Mouse (Mus musculus) limb, embryonic 15.5 days (tissue): ENCODE data around the gene Cyb5b. TPM values are rescaled to one million over a fixed set of nuclear protein-coding genes. Genes with fewer than 3 reads are reported as not detected.
"Not testable (repeated sequence)": the region's sequence is repeated elsewhere in the genome, so short reads cannot be mapped to it uniquely, and the experiment has no call there.

Experiments used
- ATAC-seq: fragments of 200-750 bp; cut with Nextera tagmentation; 2 replicates; pipeline ENCODE4 v1.8.0; 2017; ENCODE audit warnings: low read depth, moderate TSS enrichment; ENCODE audit not compliant: insufficient number of reproducible peaks, low FRiP score, low TSS enrichment
- H3K27ac ChIP-seq: fragments of 300-500 bp; sonication (generic); 2 replicates; pipeline ENCODE4 v1.5.1; 2015; ENCODE audit warnings: moderate library complexity, mild to moderate bottlenecking, inconsistent platforms
- H3K27me3 ChIP-seq: fragments of 300-500 bp; sonication (generic); 2 replicates; pipeline ENCODE4 v1.6.1; 2015; ENCODE audit warnings: inconsistent platforms
- H3K36me3 ChIP-seq: fragments of 300-500 bp; sonication (generic); 2 replicates; pipeline ENCODE4 v1.6.1; 2015; ENCODE audit warnings: inconsistent platforms
- H3K4me1 ChIP-seq: fragments of 300-500 bp; sonication (generic); 2 replicates; pipeline ENCODE4 v1.6.1; 2015; ENCODE audit warnings: inconsistent platforms
- H3K4me2 ChIP-seq: fragments of 300-500 bp; sonication (generic); 2 replicates; pipeline ENCODE4 v1.6.1; 2015; ENCODE audit warnings: mild to moderate bottlenecking, inconsistent platforms
- H3K4me3 ChIP-seq: fragments of 300-500 bp; sonication (generic); 2 replicates; pipeline ENCODE4 v1.5.1; 2015; ENCODE audit warnings: mild to moderate bottlenecking, inconsistent platforms
- H3K9ac ChIP-seq: fragments of 300-500 bp; sonication (generic); 2 replicates; pipeline ENCODE4 v1.6.1; 2015; ENCODE audit warnings: inconsistent platforms
- H3K9me3 ChIP-seq: fragments of 300-500 bp; sonication (generic); 2 replicates; pipeline ENCODE4 v1.6.1; 2016; ENCODE audit warnings: inconsistent platforms
- WGBS: fragments of 180-500 bp; shearing (Covaris S2); methylation state at CpG from one replicate; pipeline ENCODE4 v1.1.7; 2015; 5-methylcytosine and 5-hydroxymethylcytosine counted together
- polyA plus RNA-seq: library from polyadenylated mRNA; unstranded; fragments of >200 nt; fragmentation: Nextera tagmentation; extraction: Ambion mirVana; gene quantifications from 2 replicates; pipeline ENCODE4 v1.2.1, GENCODE M21; 2015

Cyb5b gene
- polyA plus RNA-seq = 74.5 and 76.8 TPM in 2 replicates

DNA sequence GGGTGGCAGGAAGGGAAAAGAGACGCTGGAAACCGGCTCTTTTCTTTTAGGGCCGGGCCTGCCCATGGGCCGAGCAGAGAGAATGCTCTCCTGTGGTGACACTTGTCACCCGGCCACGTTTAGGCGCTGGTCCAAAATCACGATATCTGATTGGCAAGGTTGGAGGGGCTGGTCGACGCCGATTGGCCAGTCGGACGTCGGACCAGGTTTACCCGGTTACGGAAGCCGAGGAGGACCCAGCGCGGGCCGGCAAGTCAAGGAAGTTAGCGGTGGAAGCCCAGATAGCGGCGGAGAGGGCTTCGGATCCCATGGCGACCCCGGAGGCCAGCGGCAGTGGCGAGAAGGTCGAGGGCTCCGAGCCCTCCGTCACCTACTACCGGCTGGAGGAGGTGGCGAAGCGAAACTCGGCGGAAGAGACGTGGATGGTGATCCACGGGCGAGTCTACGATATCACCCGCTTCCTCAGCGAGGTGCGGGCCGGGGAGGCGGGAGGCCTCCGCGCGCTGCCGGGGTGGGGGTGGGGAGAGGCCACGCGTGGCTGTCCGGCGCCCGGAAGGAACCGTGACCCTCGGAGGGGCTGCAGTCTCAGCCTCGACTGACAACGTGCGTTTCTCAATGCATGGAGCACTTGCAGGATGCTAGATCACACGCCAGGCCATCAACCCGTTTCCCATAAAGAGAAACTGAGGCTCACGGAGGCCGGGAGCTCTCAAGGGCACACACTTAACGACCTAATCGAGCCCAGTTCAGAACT lies at the start of gene Cyb5b:
Gene Cyb5b, plus strand, starts transcription at position 237 of the 754 bp plus-strand sequence.
- H3K27me3 ChIP-seq = no peaks in the 10 kb centered on the region
- H3K9ac ChIP-seq = peak within 1 kb of the TSS; percentile 82
- H3K36me3 ChIP-seq = peaks cover 19% of the 10 kb centered on the region
- WGBS = under 1% methylated on average over 64 of the region's 65 CpGs
- peak within 1 kb of the TSS; percentile 75 for H3K27ac ChIP-seq
- ATAC-seq = peak; percentile 85
- H3K4me2 ChIP-seq = peak within 1 kb of the TSS; percentile 65
- peaks cover 10% of the 10 kb centered on the region for H3K4me1 ChIP-seq
- H3K4me3 ChIP-seq = peak within 1 kb of the TSS; percentile 91
- no peaks in the 10 kb centered on the region for H3K9me3 ChIP-seq

DNA sequence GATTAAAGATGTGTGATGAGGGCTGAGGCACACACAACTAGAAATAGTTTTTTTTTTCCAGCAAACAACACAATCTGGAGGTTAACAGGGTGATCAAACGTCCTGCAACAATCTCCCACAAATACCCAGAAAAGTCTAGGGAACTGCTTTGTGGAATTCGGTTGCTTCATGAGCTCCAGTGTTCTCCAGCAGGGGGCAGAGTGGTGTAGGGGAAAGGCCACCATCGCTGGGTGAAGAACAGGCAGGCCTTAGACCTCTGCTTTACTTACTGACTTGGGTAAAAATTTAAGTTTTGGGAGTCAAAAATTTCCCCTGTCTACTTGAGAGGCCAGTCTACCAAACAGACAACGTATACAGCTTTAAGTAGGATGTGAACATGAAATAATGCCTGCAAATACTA lies 45.9 kb upstream of the Cyb5b start:
- no peak overlapping the region for H3K4me2 ChIP-seq
- WGBS = 8% methylated on average over 4 of the region's 4 CpGs
- no peaks in the 10 kb centered on the region for H3K27me3 ChIP-seq
- H3K9ac ChIP-seq = no peak overlapping the region
- no peaks in the 10 kb centered on the region for H3K36me3 ChIP-seq
- H3K27ac ChIP-seq = no peak overlapping the region
- H3K4me3 ChIP-seq = no peak overlapping the region
- ATAC-seq = no peak
- H3K9me3 ChIP-seq = no peaks in the 10 kb centered on the region
- peaks cover 3% of the 10 kb centered on the region; the same call in 1 of the 2 replicates for H3K4me1 ChIP-seq

DNA sequence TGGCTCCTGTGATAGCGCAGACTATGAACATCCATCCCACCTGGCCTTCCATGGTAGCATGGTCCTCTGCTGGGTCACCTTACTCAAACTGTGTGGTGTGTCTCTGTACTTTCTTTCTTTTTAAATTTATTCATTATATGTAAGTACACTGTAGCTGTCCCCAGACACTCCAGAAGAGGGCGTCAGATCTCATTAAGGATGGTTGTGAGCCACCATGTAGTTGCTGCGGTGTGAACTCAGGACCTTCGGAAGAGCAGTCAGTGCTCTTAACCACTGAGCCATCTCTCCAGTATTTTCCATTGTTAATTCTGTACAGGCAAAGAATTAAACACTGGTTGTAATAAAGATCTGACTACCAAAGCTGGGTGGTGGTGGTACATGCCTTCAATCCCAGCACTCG lies 42.4 kb upstream of the Cyb5b start:
- H3K9ac ChIP-seq, H3K27ac ChIP-seq, H3K27me3 ChIP-seq, ATAC-seq, H3K4me3 ChIP-seq, H3K9me3 ChIP-seq, H3K4me1 ChIP-seq, H3K4me2 ChIP-seq, H3K36me3 ChIP-seq: not testable (repeated sequence)
- 93% methylated on average over 5 of the region's 5 CpGs for WGBS

DNA sequence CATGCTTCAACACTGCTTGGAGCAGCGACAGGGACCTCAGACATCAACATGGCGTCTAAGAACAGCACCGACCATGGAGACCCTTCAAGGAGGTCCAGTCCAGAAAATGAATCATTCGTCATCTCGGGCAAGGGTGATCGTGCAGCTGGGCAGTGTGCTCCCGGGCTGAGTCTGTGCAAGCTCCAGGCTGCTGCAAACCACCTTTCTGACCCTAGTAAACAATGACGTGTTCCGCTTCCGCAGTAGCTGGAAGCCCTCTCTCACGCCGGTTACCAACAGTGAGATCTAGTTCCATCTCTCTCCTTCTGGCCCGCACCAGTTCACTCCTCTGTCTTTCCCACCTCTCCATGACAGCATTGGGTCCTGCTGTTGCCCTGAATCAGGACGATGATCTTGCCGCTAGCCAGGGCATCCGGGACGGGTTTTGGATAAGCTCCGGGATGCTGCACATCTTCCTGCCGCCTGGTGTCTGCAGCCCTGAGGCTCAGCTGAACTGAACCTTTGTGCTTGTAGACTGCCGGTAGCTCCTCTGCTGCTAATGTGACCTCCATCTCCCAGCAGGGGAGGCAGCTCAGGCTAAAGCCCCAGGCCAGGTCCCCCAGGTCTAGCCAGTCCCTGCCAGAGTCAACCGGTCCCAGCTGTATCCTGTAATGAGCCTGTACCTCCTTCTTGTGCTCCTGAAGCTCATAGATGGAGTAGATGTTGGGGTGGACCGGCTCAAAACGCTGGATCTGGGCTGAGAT lies 41.3 kb upstream of the Cyb5b start:
- Histone ChIP-seq H3K36me3 (no peaks in the 10 kb centered on the region), H3K9me3 (no peaks in the 10 kb centered on the region), H3K4me3 (no peak overlapping the region), H3K9ac (no peak overlapping the region), H3K27ac (no peak overlapping the region), H3K27me3 (no peaks in the 10 kb centered on the region), H3K4me2 (no peak overlapping the region), H3K4me1 (peaks cover 11% of the 10 kb centered on the region)
- WGBS = 77% methylated on average over 23 of the region's 23 CpGs
- ATAC-seq = no peak

DNA sequence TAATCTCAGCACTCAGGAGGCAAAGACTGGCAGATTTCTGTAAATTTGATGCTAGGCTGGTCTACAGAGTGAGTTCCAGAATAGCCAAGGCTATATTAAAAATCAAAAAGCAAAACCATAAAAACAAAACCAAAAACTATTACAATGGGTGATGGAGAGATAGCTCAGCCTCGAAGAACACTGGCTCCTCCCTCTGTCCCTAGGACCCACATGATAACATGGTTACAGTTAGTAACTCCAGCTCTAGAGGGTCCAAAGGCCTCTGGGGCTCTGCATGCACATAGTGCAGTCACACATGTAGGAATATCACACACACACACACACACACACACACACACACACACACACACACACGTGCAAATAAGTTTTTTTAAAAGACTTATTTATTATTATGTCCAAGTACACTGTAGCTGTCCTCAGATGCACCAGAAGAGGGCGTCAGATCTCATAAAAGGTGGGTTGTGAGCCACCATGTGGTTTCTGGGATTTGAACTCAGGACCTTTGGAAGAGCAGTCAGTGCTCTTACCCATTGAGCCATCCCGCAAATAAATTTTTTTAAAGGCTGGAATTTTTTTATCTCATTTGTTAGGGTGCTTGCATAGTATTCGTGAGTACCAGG lies 40.5 kb upstream of the Cyb5b start:
- H3K36me3 ChIP-seq = no peaks in the 10 kb centered on the region
- H3K9me3 ChIP-seq = no peaks in the 10 kb centered on the region
- H3K4me1 ChIP-seq = peaks cover 19% of the 10 kb centered on the region
- no peak overlapping the region for H3K9ac ChIP-seq
- WGBS = 78% methylated on average over 5 of the region's 5 CpGs
- no peak for ATAC-seq
- H3K27ac ChIP-seq = no peak overlapping the region
- H3K4me2 ChIP-seq = no peak overlapping the region
- H3K4me3 ChIP-seq = no peak overlapping the region
- H3K27me3 ChIP-seq = no peaks in the 10 kb centered on the region

DNA sequence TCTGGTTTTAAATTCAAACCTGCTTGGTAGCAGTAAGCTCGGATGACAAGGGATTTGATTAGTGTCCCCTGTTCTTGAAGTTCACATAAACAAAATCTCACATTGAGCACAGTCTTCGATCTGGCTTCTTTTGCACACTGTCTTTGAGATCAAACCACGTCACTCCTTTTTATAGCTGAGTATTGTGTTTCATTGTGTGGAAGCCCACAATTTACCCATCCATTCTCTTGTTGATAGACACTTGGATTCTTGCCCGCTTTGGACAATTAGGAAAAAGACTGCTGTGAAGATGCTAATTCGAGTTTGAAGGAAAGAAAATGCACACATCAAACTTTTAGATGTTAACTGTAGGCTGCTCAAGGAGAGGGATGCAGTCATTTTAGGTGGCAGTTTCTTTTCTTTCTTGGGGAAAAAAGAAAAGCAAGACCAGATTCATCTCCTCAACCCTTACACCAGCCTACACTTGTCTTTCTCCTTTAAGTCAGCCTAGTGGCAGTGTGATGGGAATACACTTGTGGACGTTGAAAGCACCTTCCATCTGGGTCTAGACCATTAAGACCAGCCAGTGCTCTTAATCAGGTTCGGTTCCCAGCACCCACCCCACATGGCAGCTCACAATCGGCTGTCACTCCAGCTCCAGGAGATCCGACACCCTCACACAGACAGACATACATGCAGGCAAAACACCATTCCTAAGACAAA lies 39.7 kb upstream of the Cyb5b start:
- Histone ChIP-seq H3K4me1 (peaks cover 22% of the 10 kb centered on the region), H3K4me3 (no peak overlapping the region), H3K9me3 (no peaks in the 10 kb centered on the region), H3K27me3 (no peaks in the 10 kb centered on the region), H3K9ac (no peak overlapping the region), H3K27ac (no peak overlapping the region), H3K36me3 (no peaks in the 10 kb centered on the region), H3K4me2 (no peak overlapping the region)
- WGBS = 70% methylated on average over 9 of the region's 9 CpGs
- no peak for ATAC-seq

DNA sequence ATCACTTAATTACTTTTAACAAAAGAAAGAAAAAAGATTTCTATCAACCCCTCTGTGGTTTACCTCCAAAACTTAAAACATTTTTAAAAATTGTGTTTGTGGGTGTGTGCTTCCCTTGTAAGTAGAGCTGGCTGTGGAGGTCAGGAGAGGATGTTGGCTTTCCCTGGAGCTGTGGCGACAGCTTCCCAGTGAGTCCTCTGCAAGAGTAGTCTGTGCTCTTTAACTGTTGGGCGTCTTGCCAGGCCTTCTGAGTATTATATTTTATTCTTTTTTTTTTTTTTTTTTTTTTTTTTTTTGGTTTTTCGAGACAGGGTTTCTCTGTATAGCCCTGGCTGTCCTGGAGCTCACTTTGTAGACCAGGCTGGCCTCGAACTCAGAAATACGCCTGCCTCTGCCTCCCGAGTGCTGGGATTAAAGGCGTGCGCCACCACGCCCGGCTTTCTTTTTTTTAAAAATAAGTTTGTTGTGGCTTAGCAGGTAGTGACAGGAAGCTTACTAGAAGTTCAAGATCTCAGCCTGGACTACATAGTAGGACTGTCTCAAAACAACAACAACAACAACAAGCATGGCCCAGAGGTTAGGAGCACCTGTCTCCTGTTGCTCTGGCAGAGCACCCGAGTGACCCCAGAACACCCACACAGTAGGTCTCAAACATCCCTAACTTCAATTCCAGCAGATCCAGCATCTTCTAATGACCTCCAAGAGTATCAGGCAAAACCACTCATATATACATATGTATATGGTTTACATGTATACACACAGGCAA lies 38.9 kb upstream of the Cyb5b start:
- no peak overlapping the region for H3K4me2 ChIP-seq
- no peak overlapping the region for H3K4me3 ChIP-seq
- H3K27ac ChIP-seq = no peak overlapping the region
- H3K4me1 ChIP-seq = peaks cover 29% of the 10 kb centered on the region
- no peak overlapping the region for H3K9ac ChIP-seq
- no peaks in the 10 kb centered on the region for H3K36me3 ChIP-seq
- 85% methylated on average over 10 of the region's 11 CpGs for WGBS
- H3K27me3 ChIP-seq = no peaks in the 10 kb centered on the region
- ATAC-seq = no peak
- H3K9me3 ChIP-seq = no peaks in the 10 kb centered on the region

DNA sequence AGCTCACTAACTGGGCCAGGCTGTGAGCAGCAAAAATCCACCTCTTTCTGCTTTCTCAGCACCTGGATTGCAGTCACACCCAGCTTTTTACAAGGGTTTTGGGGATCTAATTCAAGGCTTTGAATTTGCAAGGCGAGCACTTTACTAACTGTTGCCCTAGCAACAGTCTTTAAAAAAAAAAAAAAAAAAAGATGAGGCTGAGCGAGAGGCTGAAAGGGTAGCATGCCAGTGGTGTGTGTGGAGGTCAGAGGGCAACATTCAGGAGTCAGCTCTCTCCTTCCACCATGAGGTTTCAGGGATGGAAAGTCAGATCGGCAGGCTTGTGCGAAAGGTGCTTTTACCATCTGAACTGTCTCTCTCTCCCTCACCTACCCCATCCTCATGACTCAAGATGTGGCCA lies 37.2 kb upstream of the Cyb5b start:
- no peak overlapping the region for H3K4me3 ChIP-seq
- H3K36me3 ChIP-seq = no peaks in the 10 kb centered on the region
- peaks cover 29% of the 10 kb centered on the region for H3K4me1 ChIP-seq
- no peaks in the 10 kb centered on the region for H3K27me3 ChIP-seq
- H3K9ac ChIP-seq = no peak overlapping the region
- no peak overlapping the region for H3K4me2 ChIP-seq
- ATAC-seq = no peak
- H3K27ac ChIP-seq = 0 out of 2 replicates have a peak overlapping the region, but pooled peaks have one; percentile 27
- 43% methylated on average over 4 of the region's 4 CpGs for WGBS
- H3K9me3 ChIP-seq = no peaks in the 10 kb centered on the region

DNA sequence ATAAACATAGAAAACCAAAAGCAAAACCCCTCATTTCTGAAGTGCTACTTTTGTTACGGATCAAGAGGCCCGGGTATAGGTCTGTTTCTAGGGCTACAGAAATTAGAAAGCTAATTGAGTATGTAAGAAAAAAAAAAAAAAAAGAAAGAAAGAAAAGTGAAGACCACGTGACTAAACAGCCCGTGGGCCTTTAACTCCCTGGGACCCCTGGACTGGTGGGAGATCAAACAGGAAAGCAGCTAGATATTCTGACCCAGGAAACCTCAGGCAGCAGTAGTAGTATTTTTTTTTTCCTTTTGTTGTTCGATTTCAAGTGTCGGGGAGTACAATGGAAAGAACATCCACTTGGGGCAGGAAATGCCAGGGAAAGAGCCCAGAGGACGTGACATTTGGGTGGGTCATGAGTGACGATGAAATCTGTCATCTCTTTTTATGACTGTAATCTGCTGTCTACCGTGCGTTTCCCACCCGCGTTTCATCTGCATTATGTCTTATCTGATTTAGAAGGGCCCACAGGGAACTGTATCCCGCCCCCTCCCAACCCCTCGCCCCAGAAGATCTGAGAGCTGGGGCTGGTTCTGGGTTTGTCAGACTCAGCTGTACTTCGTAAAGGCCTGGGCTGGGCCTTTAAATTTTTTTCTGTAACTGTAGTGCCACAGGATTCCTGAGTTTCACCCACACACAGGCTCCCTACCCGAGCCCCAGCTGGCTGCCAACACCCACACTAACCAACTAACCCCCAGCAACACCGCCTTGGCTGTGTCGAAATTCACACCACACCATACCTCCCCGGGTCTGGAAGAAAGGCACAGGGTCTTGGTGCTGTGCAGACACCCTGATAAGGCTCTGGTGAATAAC lies 36.1 kb upstream of the Cyb5b start:
- Histone ChIP-seq H3K4me2 (peak overlapping the region; percentile 15; the same call in 1 of the 2 replicates), H3K9ac (0 out of 2 replicates have a peak overlapping the region, but pooled peaks have one; percentile 14), H3K4me1 (peaks cover 38% of the 10 kb centered on the region), H3K27ac (peak overlapping the region; percentile 77), H3K4me3 (no peak overlapping the region), H3K27me3 (no peaks in the 10 kb centered on the region), H3K36me3 (no peaks in the 10 kb centered on the region), H3K9me3 (no peaks in the 10 kb centered on the region)
- peak; percentile 64 for ATAC-seq
- 21% methylated on average over 19 of the region's 19 CpGs for WGBS

DNA sequence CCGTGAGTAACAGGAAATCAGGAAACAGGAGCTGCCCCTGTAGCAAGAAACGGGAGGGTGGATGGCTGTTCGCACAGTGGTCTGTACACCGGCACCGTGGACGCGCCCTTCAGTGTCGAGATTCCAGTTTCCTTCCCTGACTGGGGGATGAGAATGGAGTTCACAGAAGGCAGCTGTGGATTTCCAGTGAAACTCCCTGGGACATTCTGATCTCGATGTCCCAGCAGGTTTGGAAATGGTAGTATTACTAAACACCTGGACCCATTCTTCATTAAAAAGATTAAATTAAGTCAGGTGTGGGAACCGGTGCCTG lies 35.5 kb upstream of the Cyb5b start:
- 32% methylated on average over 10 of the region's 10 CpGs for WGBS

More for the DNA sequence above, 35.5 kb upstream of the Cyb5b start:
- 0 out of 2 replicates have a peak overlapping the region, but pooled peaks have one; percentile 14 for H3K9ac ChIP-seq
- peak overlapping the region; percentile 77 for H3K27ac ChIP-seq
- H3K36me3 ChIP-seq = no peaks in the 10 kb centered on the region
- ATAC-seq = no peak
- no peaks in the 10 kb centered on the region for H3K27me3 ChIP-seq
- peak overlapping the region; percentile 15; the same call in 1 of the 2 replicates for H3K4me2 ChIP-seq
- no peak overlapping the region for H3K4me3 ChIP-seq
- H3K4me1 ChIP-seq = peaks cover 41% of the 10 kb centered on the region
- H3K9me3 ChIP-seq = no peaks in the 10 kb centered on the region
